8 mouse cellular contexts compared by ENCODE assay signal in the genomic region with DNA sequence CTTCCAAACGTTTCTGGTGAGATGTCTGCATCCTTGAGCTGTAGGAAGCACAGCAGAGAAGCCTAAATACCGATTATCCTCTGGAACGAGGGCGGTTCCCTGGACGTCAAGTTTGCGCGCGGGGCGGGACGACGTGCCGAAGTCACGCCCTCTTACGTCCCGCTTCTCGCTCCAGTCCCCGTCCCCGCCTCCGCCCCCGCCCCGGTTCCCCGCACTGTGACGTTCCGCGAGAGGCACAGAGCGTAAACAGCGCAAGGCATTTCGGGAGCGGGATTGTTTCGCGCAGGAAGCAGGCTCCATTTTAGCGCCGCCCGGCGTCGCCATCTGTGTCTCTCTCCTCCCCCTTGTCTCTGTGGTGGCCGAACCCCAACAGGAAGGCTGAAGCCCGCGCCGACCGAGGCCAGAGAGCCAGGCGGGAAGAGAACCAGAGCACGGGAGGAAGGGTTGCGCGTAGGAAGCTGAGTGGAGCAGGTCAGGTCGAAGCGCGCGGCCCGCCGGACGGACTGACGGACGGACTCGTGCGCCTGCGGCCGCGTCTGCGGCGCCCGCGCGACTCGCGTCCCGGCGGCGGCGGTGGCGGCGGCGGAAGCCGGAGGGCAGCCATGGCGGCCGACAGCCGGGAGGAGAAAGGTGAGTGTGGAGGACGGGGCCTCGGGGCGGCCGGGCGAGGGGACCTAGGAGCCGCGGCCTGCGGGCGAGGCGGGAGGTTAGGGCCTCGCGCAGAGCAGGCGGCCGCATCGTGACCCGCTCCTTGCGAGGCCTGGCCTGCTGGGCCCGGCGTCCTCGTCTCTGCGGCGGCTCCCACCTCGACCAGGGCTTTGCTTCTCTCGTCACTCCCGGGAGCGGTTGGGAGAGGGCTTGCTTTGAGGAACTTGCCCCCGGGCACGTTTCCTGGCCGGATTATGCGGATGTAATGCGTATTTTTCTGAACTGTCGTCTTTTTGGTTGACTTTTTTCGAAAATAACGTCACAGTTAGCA. TPM values are rescaled to one million over a fixed set of nuclear protein-coding genes. Genes with fewer than 3 reads are reported as not detected.
DNase-seq lines count a peak whose midpoint lies in the region; ATAC-seq and TF ChIP-seq lines count a peak whose summit lies in the region.

A gene (plus strand): TSS at position 260 of the 979 bp plus-strand sequence.

- H3K79me3 ChIP-seq in C2C12 (ENCODE audit: low read depth): peaks cover 47% of the 10 kb centered on the region

- H3K4me1 ChIP-seq in erythroblast, embryonic 14.5 days (ENCODE audit: control insufficient read depth): peaks cover 29% of the 10 kb centered on the region
- peaks cover 4% of the 10 kb centered on the region; the same call in 1 of the 2 replicates for H3K4me1 ChIP-seq in heart, embryonic 11.5 days (ENCODE audit: control insufficient read depth, insufficient read depth, low read length)
- peaks cover 9% of the 10 kb centered on the region; the same call in 1 of the 2 replicates for H3K4me1 ChIP-seq in kidney, embryonic 16.5 days (ENCODE audit: insufficient read depth, low read length)
- H3K4me1 ChIP-seq in liver, adult 2 months (ENCODE audit: control insufficient read depth, insufficient read depth, low read length): peaks cover 12% of the 10 kb centered on the region

- peaks cover 52% of the 10 kb centered on the region for H3K79me2 ChIP-seq in C2C12 (ENCODE audit: control insufficient read depth, insufficient read depth)
- H3K79me2 ChIP-seq in liver, adult 2 months (ENCODE audit: control insufficient read depth, insufficient read depth, low read length): peaks cover 7% of the 10 kb centered on the region; the same call in 1 of the 2 replicates
- H3K79me2 ChIP-seq in myocyte (ENCODE audit: control insufficient read depth, insufficient read depth): peaks cover 48% of the 10 kb centered on the region

- TF ChIP-seq POLR2A in brain, embryonic 14.5 days (IDR thresholded peaks at IDR 0.05; ENCODE audit: borderline replicate concordance, extremely low read depth, insufficient read depth, insufficient read length, poor library complexity, severe bottlenecking): peak; percentile 79; the same call in 1 of the 2 replicates
- peak; percentile 94 for TF ChIP-seq POLR2A in liver, adult 2 months (IDR thresholded peaks at IDR 0.05; ENCODE audit: extremely low read depth, insufficient read depth, low read length)
- TF ChIP-seq POLR2A in myocyte (IDR thresholded peaks at IDR 0.05; ENCODE audit: insufficient read length, low read depth): peak; percentile 89

- H3K9me3 ChIP-seq in erythroblast, embryonic 14.5 days (ENCODE audit: control insufficient read depth, low read length): no peaks in the 10 kb centered on the region
- H3K9me3 ChIP-seq in heart, embryonic 11.5 days (replicated peaks; ENCODE audit: control insufficient read depth, low read length): no peaks in the 10 kb centered on the region
- no peaks in the 10 kb centered on the region for H3K9me3 ChIP-seq in kidney, embryonic 16.5 days (ENCODE audit: low read length)

- H3K36me3 ChIP-seq in C2C12 (ENCODE audit: control insufficient read depth, insufficient read depth) (peaks cover 16% of the 10 kb centered on the region), myocyte (ENCODE audit: control insufficient read depth, insufficient read depth) (no peaks in the 10 kb centered on the region)
- H3K36me3 ChIP-seq in erythroblast, embryonic 14.5 days (ENCODE audit: control insufficient read depth): peaks cover 13% of the 10 kb centered on the region
- H3K36me3 ChIP-seq in heart, embryonic 11.5 days (ENCODE audit: control insufficient read depth, insufficient read depth, low read length): no peaks in the 10 kb centered on the region
- H3K36me3 ChIP-seq in kidney, embryonic 16.5 days (ENCODE audit: insufficient read depth, low read length): no peaks in the 10 kb centered on the region
- H3K36me3 ChIP-seq in liver, adult 2 months (ENCODE audit: control insufficient read depth, insufficient read depth, low read length): no peaks in the 10 kb centered on the region
- no peaks in the 10 kb centered on the region for H3K36me3 ChIP-seq in splenic B cell, adult 2 months (ENCODE audit: control insufficient read depth, insufficient read depth, low read length, poor library complexity, severe bottlenecking)

- H3K27ac ChIP-seq in heart, embryonic 11.5 days (ENCODE audit: low read depth, low read length): peak within 1 kb of the TSS; percentile 99
- H3K27ac ChIP-seq in kidney, embryonic 16.5 days (ENCODE audit: low read length): peak within 1 kb of the TSS; percentile 100
- peak within 1 kb of the TSS; percentile 90 for H3K27ac ChIP-seq in liver, adult 2 months (replicated peaks; ENCODE audit: insufficient read depth, low read depth, low read length)

- peak within 1 kb of the TSS; percentile 72 for H3K4me2 ChIP-seq in heart, embryonic 11.5 days
- H3K4me2 ChIP-seq in kidney, embryonic 16.5 days (replicated peaks; ENCODE audit: low read depth, low read length): peak within 1 kb of the TSS; percentile 63
- H3K4me2 ChIP-seq in myocyte (ENCODE audit: low read depth): peak within 1 kb of the TSS; percentile 79

- peak; percentile 98 for ATAC-seq in heart, embryonic 11.5 days (replicated peaks; ENCODE audit: insufficient number of reproducible peaks, low FRiP score, low TSS enrichment)
- peak; percentile 99 for ATAC-seq in kidney, embryonic 16.5 days (ENCODE audit: low FRiP score, low TSS enrichment)

- peak within 1 kb of the TSS; percentile 99 for H3K9ac ChIP-seq in heart, embryonic 11.5 days (ENCODE audit: low read depth, low read length)
- peak within 1 kb of the TSS; percentile 99 for H3K9ac ChIP-seq in kidney, embryonic 16.5 days (replicated peaks; ENCODE audit: low read length)
- peak within 1 kb of the TSS; percentile 87 for H3K9ac ChIP-seq in liver, adult 2 months (ENCODE audit: low read depth, low read length)

- no peak for TF ChIP-seq CTCF in C2C12 (IDR thresholded peaks at IDR 0.05; ENCODE audit: control insufficient read depth, insufficient read depth, insufficient read length)
- TF ChIP-seq CTCF in brain, embryonic 14.5 days (IDR thresholded peaks at IDR 0.05; ENCODE audit: borderline replicate concordance, extremely low read depth, insufficient read depth, insufficient read length): no peak
- TF ChIP-seq CTCF in liver, adult 2 months (IDR thresholded peaks at IDR 0.05; ENCODE audit: low read depth, low read length): no peak

- peak; percentile 99 for DNase-seq in brain, embryonic 14.5 days (ENCODE audit: low read depth)
- peak; percentile 91 for DNase-seq in liver, adult 2 months (ENCODE audit: extremely low read depth, low read depth, low spot score)
- DNase-seq in splenic B cell, adult 2 months (ENCODE audit: low read depth, low spot score): peak; percentile 97

- H3ac ChIP-seq in C2C12 (ENCODE audit: control insufficient read depth, insufficient read length, low read depth): peak within 1 kb of the TSS; percentile 97
- H3ac ChIP-seq in myocyte (ENCODE audit: control insufficient read depth, insufficient read length): peak within 1 kb of the TSS; percentile 99

- no peaks in the 10 kb centered on the region for H3K27me3 ChIP-seq in C2C12 (ENCODE audit: control insufficient read depth, insufficient read depth, insufficient read length)
- H3K27me3 ChIP-seq in erythroblast, embryonic 14.5 days (ENCODE audit: control insufficient read depth): no peaks in the 10 kb centered on the region
- no peaks in the 10 kb centered on the region for H3K27me3 ChIP-seq in heart, embryonic 11.5 days (ENCODE audit: control insufficient read depth, insufficient read depth, low read length)
- H3K27me3 ChIP-seq in kidney, embryonic 16.5 days (ENCODE audit: insufficient read depth, low read length): no peaks in the 10 kb centered on the region
- no peaks in the 10 kb centered on the region for H3K27me3 ChIP-seq in liver, adult 2 months (ENCODE audit: control insufficient read depth, insufficient read depth, low read length)
- H3K27me3 ChIP-seq in myocyte (ENCODE audit: control insufficient read depth, insufficient read depth, insufficient read length): no peaks in the 10 kb centered on the region
- H3K27me3 ChIP-seq in splenic B cell, adult 2 months (ENCODE audit: control insufficient read depth, insufficient read depth, low read length, poor library complexity, severe bottlenecking): no peaks in the 10 kb centered on the region

- WGBS in heart, embryonic 11.5 days (ENCODE audit: insufficient replicate concordance): under 1% methylated on average over 103 of the region's 111 CpGs
- WGBS in kidney, embryonic 16.5 days: under 1% methylated on average over 95 of the region's 111 CpGs
- under 1% methylated on average over 100 of the region's 111 CpGs for WGBS in liver, adult 2 months

- H3K4me3 ChIP-seq in C2C12 (ENCODE audit: insufficient read depth, poor library complexity, severe bottlenecking) (peak within 1 kb of the TSS; percentile 72), myocyte (peak within 1 kb of the TSS; percentile 80)
- peak within 1 kb of the TSS; percentile 100 for H3K4me3 ChIP-seq in erythroblast, embryonic 14.5 days (replicated peaks)
- peak within 1 kb of the TSS; percentile 92 for H3K4me3 ChIP-seq in heart, embryonic 11.5 days (ENCODE audit: low read depth, low read length)
- H3K4me3 ChIP-seq in kidney, embryonic 16.5 days (ENCODE audit: low read length): peak within 1 kb of the TSS; percentile 94
- H3K4me3 ChIP-seq in liver, adult 2 months (ENCODE audit: insufficient read depth, low read depth, low read length): peak within 1 kb of the TSS; percentile 82

TF ChIP-seq in C2C12, 6 proteins besides CTCF, POLR2A, EP300 and RAD21:
- TF ChIP-seq MAX (IDR thresholded peaks at IDR 0.05) (peak; percentile 61), FOSL1 (IDR thresholded peaks at IDR 0.05; ENCODE audit: insufficient read depth, low read length, poor library complexity, severe bottlenecking) (no peak), MYOD1 (IDR thresholded peaks at IDR 0.05; ENCODE audit: control insufficient read depth, insufficient read length, low read depth) (no peak)
TF ChIP-seq in C2C12: peak in this region for 1.

TF ChIP-seq in myocyte, 11 proteins besides CTCF, POLR2A, EP300 and RAD21:
- TF ChIP-seq POLR2AphosphoS2 (IDR thresholded peaks at IDR 0.05; ENCODE audit: insufficient read length, low read depth): peak; percentile 79
- TF ChIP-seq MYOG (IDR thresholded peaks at IDR 0.05; ENCODE audit: control insufficient read depth in 1 of 3, insufficient read depth in 1 of 3, insufficient read length in 2 of 3, low read depth in 2 of 3): no peak

RNA-seq across cellular contexts. Expression of the gene that starts here (rescaled TPM):
- polyA plus RNA-seq in C2C12 (2012; fragmentation: generic; extraction: Trizol) (16.8 TPM), myocyte (2012; fragmentation: generic; extraction: Trizol) (15.0 TPM)
- polyA plus RNA-seq in brain, embryonic 14.5 days (2012; rRNA removed): 60.7 and 73.8 TPM in 2 replicates
- polyA plus RNA-seq in erythroblast, embryonic 14.5 days (2012): 1.8 and 2.2 TPM in 2 replicates
- polyA plus RNA-seq in heart, embryonic 11.5 days (2014; fragmentation: Nextera tagmentation; extraction: Ambion mirVana): 34.8 and 38.8 TPM in 2 replicates
- 36.3 and 40.4 TPM in 2 replicates for polyA plus RNA-seq in kidney, embryonic 16.5 days (2015; fragmentation: Nextera tagmentation; extraction: Ambion mirVana)
- total RNA-seq in liver, adult 2 months (2014; rRNA removed): 21.7 and 22.8 TPM in 2 replicates
- polyA plus RNA-seq in liver, adult 2 months (2012; rRNA removed): 4.8 and 6.3 TPM in 2 replicates

Comparison
In these comparisons a context has a peak if more than half of its experiments do, and no peak if none do; other contexts are left out.
1. Peak in every context shown above with its lines: DNase-seq, ATAC-seq, H3K4me3 ChIP-seq and H3K27ac ChIP-seq.